Mouse (Mus musculus): Measurements from ENCODE around the gene Nt5c1a. TPM values are rescaled to one million over a fixed set of nuclear protein-coding genes. Genes with fewer than 3 reads are reported as not detected.

Nt5c1a gene
- total and polyA plus RNA-seq, 2 experiments: not detected

GRCm38 (mm10) chr4:123247147-123247880 lies 46.0 kb downstream of the Nt5c1a start:
- TF ChIP-seq POLR2A (IDR thresholded peaks at IDR 0.05; ENCODE audit: extremely low read depth, insufficient read depth, low read length) (no peak), CTCF (IDR thresholded peaks at IDR 0.05; ENCODE audit: low read depth, low read length) (no peak)
- H3K9ac ChIP-seq (ENCODE audit: low read depth, low read length): no peak overlapping the region
- H3K27me3 ChIP-seq (ENCODE audit: control insufficient read depth, insufficient read depth, low read length): no peaks in the 10 kb centered on the region
- H3K27ac ChIP-seq (replicated peaks; ENCODE audit: insufficient read depth, low read depth, low read length): no peak overlapping the region
- H3K36me3 ChIP-seq (ENCODE audit: control insufficient read depth, insufficient read depth, low read length): no peaks in the 10 kb centered on the region
- H3K79me2 ChIP-seq (ENCODE audit: control insufficient read depth, insufficient read depth, low read length): no peaks in the 10 kb centered on the region
- 73% methylated on average over 7 of the region's 7 CpGs for WGBS
- H3K4me3 ChIP-seq (ENCODE audit: insufficient read depth, low read depth, low read length): no peak overlapping the region
- H3K4me1 ChIP-seq (ENCODE audit: control insufficient read depth, insufficient read depth, low read length): no peaks in the 10 kb centered on the region
- DNase-seq (ENCODE audit: extremely low read depth, low read depth, low spot score): no peak

GRCm38 (mm10) chr4:123248971-123249567 lies 47.8 kb downstream of the Nt5c1a start:
- Histone ChIP-seq H3K4me3 (ENCODE audit: insufficient read depth, low read depth, low read length) (no peak overlapping the region), H3K79me2 (ENCODE audit: control insufficient read depth, insufficient read depth, low read length) (no peaks in the 10 kb centered on the region), H3K4me1 (ENCODE audit: control insufficient read depth, insufficient read depth, low read length) (no peaks in the 10 kb centered on the region), H3K27me3 (ENCODE audit: control insufficient read depth, insufficient read depth, low read length) (no peaks in the 10 kb centered on the region), H3K27ac (replicated peaks; ENCODE audit: insufficient read depth, low read depth, low read length) (no peak overlapping the region), H3K36me3 (ENCODE audit: control insufficient read depth, insufficient read depth, low read length) (no peaks in the 10 kb centered on the region), H3K9ac (ENCODE audit: low read depth, low read length) (no peak overlapping the region)
- 56% methylated on average over 7 of the region's 7 CpGs for WGBS
- TF ChIP-seq CTCF (IDR thresholded peaks at IDR 0.05; ENCODE audit: low read depth, low read length) (no peak), POLR2A (IDR thresholded peaks at IDR 0.05; ENCODE audit: extremely low read depth, insufficient read depth, low read length) (no peak)
- DNase-seq (ENCODE audit: extremely low read depth, low read depth, low spot score): no peak

- TF ChIP-seq CTCF (IDR thresholded peaks at IDR 0.05; ENCODE audit: low read depth, low read length) (no peak), POLR2A (IDR thresholded peaks at IDR 0.05; ENCODE audit: extremely low read depth, insufficient read depth, low read length) (no peak)
- H3K79me2 ChIP-seq (ENCODE audit: control insufficient read depth, insufficient read depth, low read length): no peaks in the 10 kb centered on the region
- H3K4me3 ChIP-seq (ENCODE audit: insufficient read depth, low read depth, low read length): no peak overlapping the region
- H3K36me3 ChIP-seq (ENCODE audit: control insufficient read depth, insufficient read depth, low read length): no peaks in the 10 kb centered on the region
- H3K27me3 ChIP-seq (ENCODE audit: control insufficient read depth, insufficient read depth, low read length): no peaks in the 10 kb centered on the region
- H3K4me1 ChIP-seq (ENCODE audit: control insufficient read depth, insufficient read depth, low read length): no peaks in the 10 kb centered on the region
- DNase-seq (ENCODE audit: extremely low read depth, low read depth, low spot score): no peak
- 76% methylated on average over 5 of the region's 5 CpGs for WGBS
- no peak overlapping the region for H3K9ac ChIP-seq (ENCODE audit: low read depth, low read length)
- no peak overlapping the region for H3K27ac ChIP-seq (replicated peaks; ENCODE audit: insufficient read depth, low read depth, low read length)
Measured at GRCm38 (mm10) chr4:123252214-123252613, 50.9 kb downstream of the Nt5c1a start.

- no peaks in the 10 kb centered on the region for H3K27me3 ChIP-seq (ENCODE audit: control insufficient read depth, insufficient read depth, low read length)
- H3K4me1 ChIP-seq (ENCODE audit: control insufficient read depth, insufficient read depth, low read length): no peaks in the 10 kb centered on the region
- no peaks in the 10 kb centered on the region for H3K36me3 ChIP-seq (ENCODE audit: control insufficient read depth, insufficient read depth, low read length)
- H3K4me3 ChIP-seq (ENCODE audit: insufficient read depth, low read depth, low read length): no peak overlapping the region
- no peak overlapping the region for H3K9ac ChIP-seq (ENCODE audit: low read depth, low read length)
- TF ChIP-seq CTCF (IDR thresholded peaks at IDR 0.05; ENCODE audit: low read depth, low read length) (peak; percentile 60), POLR2A (IDR thresholded peaks at IDR 0.05; ENCODE audit: extremely low read depth, insufficient read depth, low read length) (no peak)
- no peaks in the 10 kb centered on the region for H3K79me2 ChIP-seq (ENCODE audit: control insufficient read depth, insufficient read depth, low read length)
- 12% methylated on average over 5 of the region's 5 CpGs for WGBS
- H3K27ac ChIP-seq (replicated peaks; ENCODE audit: insufficient read depth, low read depth, low read length): no peak overlapping the region
- DNase-seq (ENCODE audit: extremely low read depth, low read depth, low spot score): peak; percentile 55
Measured at GRCm38 (mm10) chr4:123254617-123255016, 53.3 kb downstream of the Nt5c1a start.

GRCm38 (mm10) chr4:123260071-123260746 lies 58.9 kb downstream of the Nt5c1a start:
- TF ChIP-seq POLR2A (IDR thresholded peaks at IDR 0.05; ENCODE audit: extremely low read depth, insufficient read depth, low read length): no peak
- no peak for TF ChIP-seq CTCF (IDR thresholded peaks at IDR 0.05; ENCODE audit: low read depth, low read length)
- Histone ChIP-seq H3K4me1 (ENCODE audit: control insufficient read depth, insufficient read depth, low read length) (no peaks in the 10 kb centered on the region), H3K36me3 (ENCODE audit: control insufficient read depth, insufficient read depth, low read length) (no peaks in the 10 kb centered on the region), H3K9ac (ENCODE audit: low read depth, low read length) (no peak overlapping the region), H3K27me3 (ENCODE audit: control insufficient read depth, insufficient read depth, low read length) (no peaks in the 10 kb centered on the region), H3K79me2 (ENCODE audit: control insufficient read depth, insufficient read depth, low read length) (no peaks in the 10 kb centered on the region), H3K4me3 (ENCODE audit: insufficient read depth, low read depth, low read length) (no peak overlapping the region), H3K27ac (replicated peaks; ENCODE audit: insufficient read depth, low read depth, low read length) (no peak overlapping the region)
- 59% methylated on average over 8 of the region's 8 CpGs for WGBS
- no peak for DNase-seq (ENCODE audit: extremely low read depth, low read depth, low spot score)

All from liver, adult 2 months (tissue).